Mouse (Mus musculus) heart, postnatal 10 days (tissue): ENCODE results near the gene Notch2. TPM values are rescaled to one million over a fixed set of nuclear protein-coding genes. Genes with fewer than 3 reads are reported as not detected.
"Not testable (repeated sequence)": the region's sequence is repeated elsewhere in the genome, so short reads cannot be mapped to it uniquely, and the experiment has no call there.

Experiments
- DNase-seq, 2 experiments: peaks; one replicate each; pipeline ENCODE4 v3.0.0; 2021
- intact Hi-C: fragments of 180-260 bp; cut with DNase I; formaldehyde crosslinking; loops from one replicate; pipeline ENCODE4 v1.15.1; 2025
- total RNA-seq, 2 experiments: library from RNA; stranded (reverse); gene quantifications; 2 replicates each; pipeline ENCODE4 v1.2.3; 2021

The Notch2 gene
- total RNA-seq, 2 experiments from 2014 or later, result 28.2 to 31.0 TPM

DNA sequence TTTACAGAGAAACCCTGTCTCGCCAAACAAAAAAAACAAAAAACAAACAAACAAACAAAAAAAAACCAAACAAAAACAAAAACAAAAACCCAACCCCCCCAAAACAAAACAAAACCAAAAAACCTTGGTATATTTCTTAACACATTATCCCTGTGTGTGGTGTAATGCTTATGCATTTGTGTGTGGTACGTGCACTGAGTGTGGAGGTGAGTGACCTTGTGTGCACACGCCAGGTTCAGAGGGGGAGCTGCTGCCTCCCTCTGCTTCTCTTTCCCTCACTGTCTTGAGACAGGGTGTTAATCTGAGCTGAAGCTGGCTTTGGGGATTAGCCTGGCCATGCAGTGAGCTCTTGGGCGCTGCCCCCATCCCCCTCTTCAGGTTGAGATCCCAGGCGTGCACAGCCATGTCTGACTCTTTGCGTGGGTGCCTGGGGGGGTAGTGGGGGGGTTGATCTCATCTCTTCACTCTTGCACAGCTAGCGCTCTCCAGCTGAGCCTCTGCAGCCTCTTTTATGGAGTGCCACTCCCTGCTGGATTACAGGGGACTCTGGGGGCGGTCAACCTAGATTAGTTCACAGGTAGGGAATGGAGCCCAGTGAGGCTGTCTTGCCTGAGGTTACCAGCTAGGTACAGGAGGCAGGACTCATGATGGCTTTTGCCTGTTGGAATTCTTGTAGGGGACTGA lies 32.3 kb downstream of the Notch2 start:
- no peak for DNase-seq
- intact Hi-C loops, result no loop called here

DNA sequence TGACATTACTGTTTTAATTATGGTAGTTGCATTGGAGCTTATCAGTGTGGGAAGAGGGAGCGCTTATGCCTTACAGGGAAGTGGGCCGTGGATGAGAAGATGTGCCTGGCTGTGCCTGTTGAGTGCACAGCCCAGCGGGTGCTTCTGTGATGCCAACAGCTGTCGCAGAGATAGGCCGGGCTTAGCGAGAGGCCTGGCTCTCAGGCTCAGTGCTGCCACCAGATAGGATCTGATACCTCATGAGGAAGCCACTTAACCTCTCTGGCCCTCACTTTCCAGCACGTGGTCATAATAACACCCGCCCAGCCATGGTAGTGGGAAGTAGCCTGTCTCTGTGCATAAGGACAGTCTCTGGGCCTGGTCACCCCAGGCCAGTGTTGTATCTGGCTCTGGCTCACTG lies 33.0 kb downstream of the Notch2 start:
- DNase-seq, result peak in 1 of 2 experiments; percentile 47
- intact Hi-C loops, result no loop called here

DNA sequence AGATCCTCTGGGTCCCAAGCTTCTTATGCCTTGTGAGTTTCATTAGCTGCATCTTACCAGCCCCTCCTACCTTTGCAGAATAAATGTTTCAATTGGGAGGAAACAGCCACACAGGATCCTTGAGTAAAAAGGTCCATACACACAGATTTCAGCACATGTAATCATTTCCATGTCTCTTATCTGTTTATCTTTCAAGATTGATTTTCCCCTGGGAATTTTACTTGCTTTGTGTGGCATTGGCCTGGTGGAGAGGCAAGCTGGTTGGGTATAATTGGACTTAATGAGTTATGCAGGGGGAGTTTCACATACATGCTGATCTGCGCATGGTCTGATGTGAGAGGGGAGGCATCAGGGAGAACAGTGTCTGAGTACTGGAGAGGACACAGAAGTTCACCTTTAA lies 36.3 kb downstream of the Notch2 start:
- intact Hi-C loops, result no loop called here
- DNase-seq, result no peak

DNA sequence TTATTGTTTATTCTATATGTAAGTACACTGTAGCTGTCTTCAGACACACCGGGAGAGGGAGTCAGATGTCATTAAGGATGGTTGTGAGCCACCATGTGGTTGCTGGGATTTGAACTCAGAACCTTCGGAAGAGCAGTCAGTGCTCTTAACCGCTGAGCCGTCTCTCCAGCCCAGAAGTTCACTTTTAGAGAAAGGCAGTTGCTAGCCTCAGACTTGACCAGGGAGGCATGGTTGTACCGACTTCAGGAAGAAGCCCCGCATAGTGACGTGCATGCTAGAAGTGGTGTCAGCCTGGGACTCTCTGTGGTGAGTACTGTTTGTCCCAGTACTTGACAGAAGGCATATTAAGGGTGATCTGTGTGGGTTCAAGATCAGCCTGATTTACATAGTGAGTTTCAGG lies 36.8 kb downstream of the Notch2 start:
- intact Hi-C loops, DNase-seq: not testable (repeated sequence)

DNA sequence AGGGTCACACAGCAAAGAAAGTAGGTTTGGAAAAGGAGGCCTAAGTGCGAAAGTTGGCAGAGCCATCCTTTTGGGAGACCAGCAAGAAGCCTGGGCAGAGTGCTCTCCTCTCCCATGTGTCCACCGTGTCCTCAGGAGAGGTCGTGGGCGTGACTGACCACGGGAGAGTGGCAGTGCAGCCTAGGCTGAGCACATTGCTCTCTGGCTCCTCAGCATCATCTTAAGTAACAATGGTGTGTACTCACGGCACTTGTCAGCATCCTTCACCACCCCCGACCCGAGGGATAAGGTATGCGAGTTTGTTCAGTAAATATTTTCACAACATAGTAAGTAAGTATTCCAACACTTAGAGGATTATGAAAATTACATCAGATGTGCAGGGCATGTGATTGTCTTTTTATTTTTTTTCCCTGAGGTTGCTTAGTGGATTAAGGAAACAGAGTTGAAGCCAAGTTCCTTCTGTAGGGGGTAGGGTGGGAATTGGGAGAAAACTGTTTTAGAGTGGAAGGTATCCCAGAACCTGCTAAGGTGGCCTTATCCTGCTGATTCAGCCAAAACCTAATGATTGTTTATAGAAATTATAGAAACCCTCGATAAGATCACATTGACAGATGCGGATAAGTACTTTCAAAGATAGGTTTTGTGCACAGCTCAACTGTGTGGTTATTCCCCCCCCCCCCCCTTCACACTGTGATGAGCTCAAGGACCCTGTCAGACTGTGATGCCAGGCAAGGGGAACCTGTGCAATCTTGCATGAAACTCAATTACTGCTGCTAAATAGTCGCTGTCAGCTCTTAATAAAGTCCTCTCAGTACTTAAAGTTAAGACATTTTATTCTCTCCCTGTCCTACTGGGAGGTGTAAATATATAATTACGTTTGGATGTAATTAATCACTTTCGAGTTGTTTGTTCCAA lies 37.4 kb downstream of the Notch2 start:
- intact Hi-C loops, result no loop called here
- DNase-seq, result no peak

DNA sequence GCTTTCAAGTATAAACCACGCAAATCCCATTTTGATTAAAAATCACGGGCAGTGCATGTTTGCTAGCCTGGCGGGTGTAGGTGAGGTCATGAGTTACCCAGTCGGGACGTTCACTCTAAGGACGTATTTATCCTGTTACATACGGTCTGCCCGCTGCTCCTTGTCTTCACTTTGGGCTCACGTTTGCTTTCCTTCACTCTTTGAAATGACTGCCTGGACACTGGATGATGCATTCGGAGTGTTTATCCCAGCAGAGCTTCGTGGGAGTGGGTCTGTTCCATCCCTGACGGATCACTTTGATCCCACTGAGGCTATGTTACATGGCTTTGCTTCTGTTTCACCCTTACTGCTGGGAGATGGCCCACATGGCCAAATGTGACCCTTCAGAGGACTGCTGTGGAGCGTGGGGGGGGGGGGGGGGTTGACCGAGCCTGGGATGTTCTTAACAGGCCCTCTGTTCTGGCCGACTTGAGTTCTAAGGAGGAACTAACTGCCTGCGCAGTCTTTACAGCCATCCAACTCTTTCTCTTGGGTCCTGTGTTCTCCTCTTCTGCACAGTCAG lies 38.2 kb downstream of the Notch2 start:
- no peak for DNase-seq
- intact Hi-C loops, result no loop called here

DNA sequence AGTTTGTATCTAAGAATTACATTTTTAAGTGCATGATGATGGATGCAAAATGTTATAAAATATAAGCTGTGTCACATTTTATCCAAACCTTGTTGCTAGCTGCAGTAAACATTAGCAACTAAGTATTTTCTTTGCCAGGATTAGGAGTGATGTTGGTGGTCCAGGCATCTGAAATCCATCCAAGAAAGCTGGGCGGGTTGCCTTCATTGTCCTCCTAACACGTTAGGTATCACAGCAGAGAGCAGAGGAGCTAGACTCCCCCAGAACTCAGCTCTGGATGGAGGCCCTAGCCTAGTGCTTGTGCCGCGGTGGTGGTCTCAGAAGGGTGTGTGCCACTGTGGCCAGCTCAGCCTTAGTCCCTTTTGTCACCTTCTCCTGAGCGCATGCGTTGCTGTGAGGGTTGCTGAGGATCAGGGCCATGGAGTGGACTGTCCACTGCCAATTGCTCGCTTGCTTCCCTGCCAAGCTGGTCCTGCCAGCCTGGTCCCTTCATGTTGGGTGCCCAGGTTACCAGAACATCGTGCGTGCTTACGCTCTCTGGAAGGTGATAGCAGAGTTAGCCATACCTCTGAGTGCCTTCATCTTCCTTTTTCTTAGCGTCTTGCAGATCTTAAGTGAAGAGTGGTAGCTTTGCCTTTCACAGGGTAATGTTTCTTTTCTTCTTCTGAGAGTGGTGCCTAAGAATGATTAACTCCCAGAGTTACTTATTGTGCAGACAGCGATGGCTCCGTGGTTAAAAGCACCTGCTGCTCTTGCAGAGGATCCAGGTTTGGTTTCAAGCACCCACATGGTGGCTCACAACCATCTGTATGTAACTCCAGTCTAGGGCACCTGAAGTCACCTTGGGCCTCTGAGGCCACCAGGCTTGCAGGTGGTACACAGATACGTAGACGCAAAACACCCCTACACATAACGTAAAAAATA lies 39.4 kb downstream of the Notch2 start:
- intact Hi-C loops, result no loop called here
- DNase-seq, result no peak

DNA sequence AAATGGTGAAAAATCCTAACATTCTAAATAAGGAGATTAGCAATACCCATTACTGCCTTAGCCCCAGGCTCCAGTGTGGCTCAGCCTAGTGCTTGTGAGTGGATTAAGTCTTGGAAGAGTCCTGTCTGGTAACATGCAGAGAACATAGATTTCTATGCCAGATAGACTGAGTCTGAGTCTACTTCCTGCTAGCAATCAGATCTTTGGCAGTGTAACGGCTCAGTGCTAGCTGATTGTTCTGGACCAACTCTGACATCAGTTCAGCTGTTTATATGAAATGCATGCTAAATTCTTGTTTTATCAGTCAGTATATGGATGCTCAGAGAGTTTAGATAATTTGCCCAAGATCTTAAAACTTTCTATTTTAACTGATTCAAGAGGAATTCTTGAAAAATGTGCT lies 40.5 kb downstream of the Notch2 start:
- DNase-seq, result no peak
- intact Hi-C loops, result no loop called here

DNA sequence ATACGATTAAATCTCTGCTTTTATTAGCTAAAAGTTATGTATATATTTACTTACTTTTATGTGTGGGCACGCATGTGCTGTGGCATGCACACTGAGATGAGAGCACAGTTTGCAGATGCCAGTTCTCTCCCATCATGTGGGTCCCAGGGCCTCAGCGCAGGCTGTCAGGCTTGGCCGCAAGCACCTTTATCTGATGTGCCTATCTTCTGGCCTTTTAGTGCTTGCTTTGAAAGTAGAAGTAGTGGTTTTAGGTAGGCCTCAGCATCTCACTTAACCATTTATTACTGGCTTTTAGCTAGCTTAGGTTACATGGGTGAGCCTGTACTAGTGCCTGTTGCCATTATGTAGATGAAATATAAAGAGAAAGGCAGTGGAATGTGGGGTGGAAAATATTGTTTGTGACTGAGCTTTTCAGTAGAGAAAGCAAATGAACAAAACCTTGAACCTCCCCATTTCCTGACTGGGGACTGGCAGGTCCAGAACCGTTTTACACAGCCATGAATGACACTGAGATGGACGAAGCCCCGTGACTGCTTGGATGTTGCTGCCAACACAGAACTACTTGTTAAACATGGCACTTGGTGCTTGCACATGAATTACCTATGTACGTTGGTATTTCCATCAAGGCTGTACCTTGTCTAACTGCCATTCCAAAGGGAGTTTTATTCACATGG lies 41.1 kb downstream of the Notch2 start:
- intact Hi-C loops, result no loop called here
- DNase-seq, result no peak

DNA sequence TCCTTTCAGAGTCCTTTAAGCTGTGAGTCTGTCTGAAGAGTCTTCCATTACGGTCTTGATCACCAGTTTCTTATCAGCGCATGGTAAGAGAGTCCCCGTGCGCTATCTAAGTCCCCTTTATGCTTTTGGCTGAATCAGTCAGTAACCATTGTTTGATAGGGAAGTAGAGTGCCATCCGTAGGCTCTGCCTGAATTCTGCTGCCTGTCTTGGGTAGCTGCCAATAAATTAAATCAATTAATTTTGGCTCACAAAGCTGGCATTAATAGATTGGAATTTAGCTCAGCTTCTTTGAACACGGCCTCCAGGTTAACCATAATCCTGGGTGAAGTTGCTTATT lies 41.6 kb downstream of the Notch2 start:
- intact Hi-C loops, result no loop called here
- no peak for DNase-seq

DNA sequence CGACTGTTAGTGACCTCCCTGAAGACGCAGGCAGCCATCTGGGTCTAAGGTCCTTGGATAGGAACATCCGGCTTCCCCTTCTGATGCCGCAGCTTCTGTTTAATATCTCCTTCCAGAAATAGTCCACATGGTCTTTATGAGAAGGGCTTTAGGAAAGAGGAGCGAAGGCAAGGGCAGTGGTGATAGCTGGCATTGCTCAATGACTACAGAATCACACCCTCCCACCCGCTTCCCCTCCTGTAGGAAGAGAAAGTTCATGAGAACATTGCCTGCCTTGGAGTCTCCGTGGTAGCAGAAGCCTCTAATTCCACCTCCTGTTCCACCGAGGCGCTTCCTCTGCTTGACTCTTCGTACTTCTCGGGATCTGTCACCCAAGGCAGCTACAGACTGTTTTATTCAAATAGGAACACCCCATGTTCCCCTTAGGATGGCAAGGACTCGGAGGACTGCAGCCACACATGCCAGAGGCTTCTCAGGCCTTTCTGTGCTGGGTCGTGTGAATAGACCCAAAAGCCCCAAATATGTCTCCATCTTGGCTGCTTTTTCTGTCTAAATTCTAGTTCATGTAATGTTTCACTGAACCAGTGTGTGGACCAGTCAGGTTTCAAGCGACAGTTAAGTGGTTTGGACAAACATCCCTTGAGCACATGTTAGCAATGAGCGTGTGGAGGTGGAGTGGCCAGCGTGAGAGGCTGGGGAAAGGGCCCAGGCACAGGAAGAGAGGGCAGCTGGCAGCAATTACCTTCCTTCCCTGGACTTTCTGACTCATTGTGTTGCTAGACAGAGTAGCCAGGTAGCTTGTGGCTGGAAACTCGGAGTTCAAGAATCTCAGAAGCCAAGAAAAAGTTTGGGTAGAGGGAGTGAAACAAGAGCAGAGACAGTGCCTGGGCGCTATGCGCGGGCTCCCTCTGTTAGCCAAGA lies 42.7 kb downstream of the Notch2 start:
- DNase-seq, result no peak
- intact Hi-C loops, result no loop called here

DNA sequence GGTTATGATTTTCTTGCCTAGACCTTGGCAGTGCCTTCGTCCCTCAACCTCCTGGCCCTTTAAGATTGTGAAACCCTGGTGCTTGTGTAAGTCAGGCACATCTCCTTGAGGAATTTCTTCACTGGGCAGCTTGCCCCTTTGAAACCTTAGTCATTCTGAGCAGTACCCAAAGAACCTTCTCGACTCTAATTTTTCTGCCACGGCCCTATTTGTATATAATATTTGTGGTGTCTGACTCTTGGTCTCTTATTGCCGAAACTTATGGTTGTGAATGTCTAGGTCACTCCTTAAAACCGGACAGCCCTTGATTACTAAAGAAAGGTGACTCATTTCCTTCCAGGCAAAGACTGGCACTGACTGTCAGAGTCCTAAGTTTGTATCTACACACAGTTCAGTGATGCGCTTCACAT lies 43.6 kb downstream of the Notch2 start:
- DNase-seq, result no peak
- intact Hi-C loops, result no loop called here

DNA sequence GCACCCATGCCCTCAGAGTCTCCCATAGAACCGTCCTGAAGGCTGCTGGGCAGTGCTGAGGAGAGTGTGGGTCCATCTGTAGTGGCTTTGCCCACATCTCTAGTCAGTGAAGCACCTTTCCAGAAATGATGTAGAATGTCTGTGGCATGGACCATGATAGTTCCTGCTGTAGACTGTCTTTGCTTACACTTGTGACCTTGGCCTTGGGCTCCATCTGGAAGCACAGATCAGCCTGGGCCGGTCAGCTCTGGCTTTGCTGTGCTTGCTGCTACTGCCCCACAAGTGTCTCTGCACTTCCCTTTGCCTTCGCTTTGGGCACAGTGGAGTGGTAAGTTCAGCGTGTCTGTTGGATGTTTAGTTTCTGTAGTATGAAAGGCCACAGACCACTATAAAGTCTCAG lies 45.7 kb downstream of the Notch2 start:
- intact Hi-C loops, result no loop called here
- DNase-seq, result no peak

DNA sequence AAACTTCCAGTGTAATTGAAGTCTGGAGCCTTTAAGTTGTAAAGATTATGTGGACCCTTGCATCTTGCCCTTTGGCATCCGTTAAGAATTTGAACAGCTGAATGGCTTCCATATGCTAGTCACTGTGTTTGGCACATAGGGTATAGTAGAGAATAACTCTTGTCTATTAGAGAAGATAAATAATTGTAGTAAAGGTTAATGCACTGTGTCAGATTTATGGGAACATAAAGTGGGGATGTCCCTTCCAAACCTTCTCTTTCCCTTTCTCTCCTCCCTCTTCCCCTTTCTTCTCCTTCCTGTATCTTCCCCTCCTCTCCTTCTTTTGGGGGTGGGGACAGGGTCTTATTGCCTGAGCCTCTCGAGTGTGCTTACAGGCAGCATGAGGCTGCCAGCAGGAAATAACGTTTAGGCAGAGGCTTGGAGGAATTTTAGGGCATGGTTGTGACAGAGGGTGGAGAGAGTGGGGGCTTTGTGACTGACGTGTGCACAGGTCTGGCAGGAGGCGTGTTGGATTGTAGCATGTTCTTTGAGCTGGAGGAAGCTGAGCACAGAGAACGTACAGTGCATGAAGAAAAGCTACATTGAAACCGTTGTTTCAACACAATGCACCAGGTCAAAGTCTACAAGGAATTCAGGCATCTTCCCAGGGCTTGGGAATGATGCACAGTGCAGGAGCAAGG lies 47.8 kb downstream of the Notch2 start:
- no peak for DNase-seq
- intact Hi-C loops, result no loop called here

DNA sequence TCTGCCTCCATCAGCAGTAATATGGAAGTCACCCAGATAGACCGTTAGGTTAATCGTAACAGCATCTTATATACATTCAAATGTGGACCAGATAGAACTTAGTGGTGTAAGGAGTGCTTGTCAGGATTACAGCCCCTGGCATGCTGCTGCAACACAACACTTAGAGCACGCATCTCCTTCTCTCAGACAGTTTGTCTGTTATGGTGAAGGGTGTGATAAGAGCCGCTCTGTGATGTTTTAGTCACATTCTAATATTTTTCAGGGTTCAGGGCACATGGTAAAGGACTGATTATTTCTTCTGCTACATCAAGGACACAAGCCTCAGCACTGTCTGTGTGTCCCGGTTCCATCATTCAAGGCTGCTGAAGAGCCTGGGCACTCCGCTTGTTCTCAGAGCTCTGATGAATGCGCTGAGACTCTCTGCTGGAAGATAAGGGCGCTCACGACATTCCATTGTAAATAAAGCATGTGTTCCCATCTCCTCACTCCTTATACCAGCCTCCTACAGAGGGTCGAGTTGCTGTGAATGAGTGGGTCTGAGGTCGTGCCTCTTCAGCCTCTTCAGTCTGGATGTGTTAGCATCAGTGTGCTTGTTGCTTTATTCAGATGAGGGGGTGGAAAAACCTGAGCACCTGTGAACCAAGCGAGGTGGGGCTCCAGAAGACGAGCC lies 48.5 kb downstream of the Notch2 start:
- intact Hi-C loops, result no loop called here
- no peak for DNase-seq

DNA sequence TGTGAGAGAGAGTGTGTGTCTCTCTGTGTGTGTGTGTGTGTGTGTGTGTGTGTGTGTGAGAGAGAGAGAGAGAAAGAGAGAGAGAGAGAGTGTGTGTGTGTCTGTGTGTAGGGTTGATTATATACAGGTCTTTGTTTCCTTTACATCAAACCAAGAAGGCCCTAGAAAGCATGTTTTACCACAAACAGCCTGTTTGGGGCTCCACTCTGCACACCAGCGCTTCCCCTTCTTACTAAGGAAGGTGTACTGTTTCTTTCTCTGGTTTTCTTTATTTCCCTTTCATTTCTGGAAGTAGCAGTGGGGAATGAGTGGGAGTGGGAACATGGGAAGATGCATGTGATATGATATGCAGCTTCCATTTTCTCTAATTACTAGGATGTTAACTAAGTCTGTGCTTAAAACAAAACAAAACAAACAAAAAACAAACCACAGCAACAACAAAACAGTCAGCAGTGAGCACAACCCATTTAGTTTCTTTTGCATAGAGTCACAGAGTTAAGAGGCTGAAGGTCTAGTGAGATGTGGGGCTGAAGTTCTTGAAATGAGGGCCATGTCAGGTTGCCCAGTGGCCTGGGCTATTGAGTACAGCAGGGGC lies 49.4 kb downstream of the Notch2 start:
- intact Hi-C loops, result no loop called here
- DNase-seq, result no peak

DNA sequence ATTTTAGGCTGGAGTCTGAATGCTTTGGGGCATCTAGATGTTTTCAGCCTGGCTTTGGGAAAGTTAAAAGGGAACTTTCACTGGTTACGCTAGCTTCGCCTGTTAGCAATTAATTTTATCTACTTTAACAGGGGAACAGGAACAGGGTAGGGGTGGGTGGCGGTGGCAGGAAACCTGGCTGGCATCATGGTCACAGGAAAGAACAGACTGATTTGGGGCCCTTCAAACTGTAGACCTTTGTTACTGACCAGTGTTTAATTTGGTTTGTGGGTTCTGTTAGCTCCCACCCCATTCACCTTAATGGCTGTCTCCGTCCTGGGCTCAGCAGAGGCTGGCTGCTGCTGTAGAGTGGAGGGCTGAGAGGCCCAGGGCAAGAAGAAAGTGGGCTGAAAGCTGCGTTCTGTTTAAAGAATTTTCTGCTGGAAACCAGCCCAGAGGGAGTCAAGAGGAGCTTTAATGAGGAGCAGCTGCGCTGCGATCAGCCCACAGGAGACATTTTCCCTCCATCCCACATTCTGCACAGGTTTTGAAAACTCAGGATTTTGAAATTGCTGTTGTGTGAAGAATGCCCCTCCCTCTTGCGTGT lies 50.0 kb downstream of the Notch2 start:
- DNase-seq, result peak; percentile 78 to 82
- intact Hi-C loops, result no loop called here
